9 mouse cellular contexts compared by ENCODE assay signal in genomic region chr1:79751186-79751585, GRCm38 (mm10). TPM values are rescaled to one million over a fixed set of nuclear protein-coding genes. Genes with fewer than 3 reads are reported as not detected.
DNase-seq lines count a peak whose midpoint lies in the region; ATAC-seq and TF ChIP-seq lines count a peak whose summit lies in the region.
"Had no signal": no experiment of that assay in that cellular context is flagged by ENCODE, and none has a peak within 500 bp of the region (broad histone marks: within the 10 kb centered on the region; RNA-seq: fewer than 3 reads in every experiment).

No protein-coding gene starts in this region.

- intact Hi-C loops in gastrocnemius, adult 2 months (cut with DNase I): loop anchor here (5.0 kb wide), 1 partner anchor 44 kb away; no protein-coding TSS in a partner anchor
- intact Hi-C loops in gastrocnemius, postnatal 14 days (cut with DNase I; ENCODE audit: low total_unique reads): no loop called here

- no peaks in the 10 kb centered on the region for H3K9me3 ChIP-seq in heart, embryonic 15.5 days (replicated peaks)
- no peaks in the 10 kb centered on the region for H3K9me3 ChIP-seq in liver, postnatal 0 days (ENCODE audit: low read length)
- no peaks in the 10 kb centered on the region for H3K9me3 ChIP-seq in forebrain, embryonic 14.5 days (replicated peaks; ENCODE audit: control insufficient read depth, low read length)

- WGBS in heart, embryonic 15.5 days: 53% methylated on average over 5 of the region's 5 CpGs
- WGBS in liver, postnatal 0 days (ENCODE audit: insufficient replicate concordance): 37% methylated on average over 5 of the region's 5 CpGs
- 93% methylated on average over 5 of the region's 5 CpGs for WGBS in forebrain, embryonic 14.5 days

- no peak; the same call in 1 of the 2 replicates for TF ChIP-seq EP300 in liver, postnatal 0 days (IDR thresholded peaks at IDR 0.05; ENCODE audit: low read depth)

- H3K4me3 ChIP-seq in gastrocnemius, adult 2 months: peak overlapping the region; percentile 7; the same call in 1 of the 2 replicates
- no peak overlapping the region for H3K4me3 ChIP-seq in heart, embryonic 15.5 days
- H3K4me3 ChIP-seq in liver, postnatal 0 days (ENCODE audit: low read depth, low read length): no peak overlapping the region
- H3K4me3 ChIP-seq in forebrain, embryonic 14.5 days (ENCODE audit: low read depth, low read length): no peak overlapping the region

- peaks cover 18% of the 10 kb centered on the region for H3K4me1 ChIP-seq in heart, embryonic 15.5 days (replicated peaks)
- H3K4me1 ChIP-seq in liver, postnatal 0 days (ENCODE audit: insufficient read depth): peaks cover 24% of the 10 kb centered on the region
- H3K4me1 ChIP-seq in forebrain, embryonic 14.5 days (ENCODE audit: control insufficient read depth, insufficient read depth, low read length): no peaks in the 10 kb centered on the region

- peak overlapping the region; percentile 97 for H3K27ac ChIP-seq in gastrocnemius, adult 2 months
- H3K27ac ChIP-seq in heart, embryonic 15.5 days: peak overlapping the region; percentile 39
- H3K27ac ChIP-seq in liver, postnatal 0 days (ENCODE audit: low read depth): peak overlapping the region; percentile 70
- H3K27ac ChIP-seq in forebrain, embryonic 14.5 days (ENCODE audit: low read depth, low read length): no peak overlapping the region

- peak; percentile 69 for ATAC-seq in CD4-positive, CD25-positive, alpha-beta regulatory T cell, adult 4 months
- ATAC-seq in heart, embryonic 15.5 days (replicated peaks; ENCODE audit: insufficient number of reproducible peaks, insufficient read depth, low FRiP score, low read depth): no peak; the same call in 1 of the 2 replicates
- ATAC-seq in liver, postnatal 0 days: 0 out of 2 replicates have a peak, but pooled peaks have one; percentile 27
- no peak for ATAC-seq in forebrain, embryonic 14.5 days

- DNase-seq in gastrocnemius, adult 2 months: no peak
- no peak for DNase-seq in gastrocnemius, postnatal 14 days
- DNase-seq in liver, postnatal 0 days: no peak
- no peak for DNase-seq in forebrain, embryonic 14.5 days (ENCODE audit: low spot score)
- no peak for DNase-seq in right cerebral cortex, postnatal 25 days
- no peak for DNase-seq in cerebellum, postnatal 10 days
- DNase-seq: cerebellum, postnatal 36 days had no signal

- TF ChIP-seq CTCF in gastrocnemius, adult 2 months (IDR thresholded peaks at IDR 0.05): no peak
- TF ChIP-seq CTCF in liver, postnatal 0 days (IDR thresholded peaks at IDR 0.05; ENCODE audit: low read depth): no peak

- no peak overlapping the region for H3K9ac ChIP-seq in heart, embryonic 15.5 days
- H3K9ac ChIP-seq in liver, postnatal 0 days (replicated peaks): no peak overlapping the region
- no peak overlapping the region for H3K9ac ChIP-seq in forebrain, embryonic 14.5 days (ENCODE audit: low read length)

- no peak overlapping the region for H3K4me2 ChIP-seq in heart, embryonic 15.5 days
- peak overlapping the region; percentile 32; the same call in 1 of the 2 replicates for H3K4me2 ChIP-seq in liver, postnatal 0 days (ENCODE audit: low read depth, low read length)
- no peak overlapping the region for H3K4me2 ChIP-seq in forebrain, embryonic 14.5 days (ENCODE audit: low read length)

- H3K27me3 ChIP-seq in heart, embryonic 15.5 days: no peaks in the 10 kb centered on the region
- no peaks in the 10 kb centered on the region for H3K27me3 ChIP-seq in liver, postnatal 0 days (ENCODE audit: insufficient read depth, low read length)
- no peaks in the 10 kb centered on the region for H3K27me3 ChIP-seq in forebrain, embryonic 14.5 days (replicated peaks; ENCODE audit: control insufficient read depth, insufficient read depth, low read length)

- H3K36me3 ChIP-seq in heart, embryonic 15.5 days: no peaks in the 10 kb centered on the region
- no peaks in the 10 kb centered on the region for H3K36me3 ChIP-seq in liver, postnatal 0 days (replicated peaks; ENCODE audit: insufficient read depth, low read length)
- no peaks in the 10 kb centered on the region for H3K36me3 ChIP-seq in forebrain, embryonic 14.5 days (ENCODE audit: control insufficient read depth, insufficient read depth, low read length)

RNA-seq across cellular contexts. Expression of gene Mrpl44, which starts 24.6 kb away (rescaled TPM):
- 10 to 100 TPM; 27.9 to 34.5 TPM for total RNA-seq in gastrocnemius, adult 2 months (2021)
- 10 to 100 TPM; 35.5 to 36.4 TPM for total RNA-seq in gastrocnemius, postnatal 14 days (2021)
- polyA plus RNA-seq in CD4-positive, CD25-positive, alpha-beta regulatory T cell, adult 4 months (2017; shearing (Covaris generic)): 10 to 100 TPM; 53.9 to 63.6 TPM
- polyA plus RNA-seq in heart, embryonic 15.5 days (2015; fragmentation: Nextera tagmentation; extraction: Ambion mirVana): 46.6 and 47.6 TPM in 2 replicates
- polyA plus RNA-seq in liver, postnatal 0 days (2015; fragmentation: Nextera tagmentation; extraction: Ambion mirVana): 22.2 and 22.7 TPM in 2 replicates
- 42.7 and 46.6 TPM in 2 replicates for polyA plus RNA-seq in forebrain, embryonic 14.5 days (2014; fragmentation: Nextera tagmentation; extraction: Ambion mirVana)

RNA-seq across cellular contexts. Expression of gene Wdfy1, which starts 24.8 kb away (rescaled TPM):
- total RNA-seq in gastrocnemius, adult 2 months (2021): 10 to 100 TPM; 10.9 to 11.5 TPM
- total RNA-seq in gastrocnemius, postnatal 14 days (2021): 10 to 100 TPM; 10.5 to 13.5 TPM
- 10 to 100 TPM; 26.5 to 28.1 TPM for polyA plus RNA-seq in CD4-positive, CD25-positive, alpha-beta regulatory T cell, adult 4 months (2017; shearing (Covaris generic))
- polyA plus RNA-seq in heart, embryonic 15.5 days (2015; fragmentation: Nextera tagmentation; extraction: Ambion mirVana): 32.0 and 32.2 TPM in 2 replicates
- polyA plus RNA-seq in liver, postnatal 0 days (2015; fragmentation: Nextera tagmentation; extraction: Ambion mirVana): 15.7 and 17.2 TPM in 2 replicates
- 69.8 and 75.5 TPM in 2 replicates for polyA plus RNA-seq in forebrain, embryonic 14.5 days (2014; fragmentation: Nextera tagmentation; extraction: Ambion mirVana)

Comparison
In these comparisons a context has a peak if more than half of its experiments do, and no peak if none do; other contexts are left out.
1. ATAC-seq: peak in CD4-positive, CD25-positive, alpha-beta regulatory T cell, adult 4 months (single experiment) and liver, postnatal 0 days (single experiment); none in heart, embryonic 15.5 days (single experiment) and forebrain, embryonic 14.5 days (single experiment).